14 mouse cellular contexts compared by ENCODE assay signal in the genomic region with DNA sequence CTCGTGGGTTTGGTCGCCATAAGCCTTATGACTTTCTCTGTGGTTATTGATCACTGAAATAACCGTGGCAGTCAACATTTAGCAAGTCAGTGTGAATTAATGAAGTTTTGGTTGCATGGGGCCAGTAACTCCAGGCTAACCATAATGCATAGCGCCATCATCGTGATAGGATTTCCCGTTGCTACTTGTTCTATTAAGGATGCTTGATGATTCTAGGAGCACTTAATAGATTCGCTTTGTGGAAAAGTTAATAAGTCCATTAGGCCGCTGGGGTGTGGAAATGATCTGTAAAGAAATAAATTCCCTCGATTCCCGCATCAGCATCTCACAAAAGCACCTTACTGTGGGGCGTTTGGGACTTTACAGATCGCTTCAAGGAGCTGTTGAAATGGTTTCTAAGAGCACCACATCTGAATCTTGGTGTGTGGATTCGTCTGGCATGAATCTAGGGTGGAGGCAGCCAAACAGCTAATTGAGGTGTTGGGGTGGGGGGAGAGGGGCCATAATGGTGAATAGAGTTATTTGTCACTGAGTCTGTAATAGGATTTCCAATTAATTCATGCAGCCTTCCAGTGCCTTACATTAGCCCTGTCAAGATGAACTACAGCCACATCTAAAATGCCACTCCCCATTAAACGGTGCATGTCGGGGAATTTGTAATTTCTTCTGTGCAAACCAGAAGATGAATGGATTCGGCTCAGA.
DNase-seq lines count a peak whose midpoint lies in the region; ATAC-seq and TF ChIP-seq lines count a peak whose summit lies in the region.
"Had no signal": no experiment of that assay in that cellular context is flagged by ENCODE, and none has a peak within 500 bp of the region (broad histone marks: within the 10 kb centered on the region; RNA-seq: fewer than 3 reads in every experiment).

No protein-coding gene starts in this region.

- 24% methylated on average over 16 of the region's 16 CpGs for WGBS in forebrain, embryonic 11.5 days
- WGBS in hindbrain, embryonic 14.5 days, result 24% methylated on average over 16 of the region's 16 CpGs
- 26% methylated on average over 16 of the region's 16 CpGs for WGBS in midbrain, postnatal 0 days

- H3K27me3 ChIP-seq in forebrain, embryonic 11.5 days (ENCODE audit: control insufficient read depth, insufficient read depth, low read length), result no peaks in the 10 kb centered on the region
- no peaks in the 10 kb centered on the region for H3K27me3 ChIP-seq in hindbrain, embryonic 14.5 days (ENCODE audit: control insufficient read depth, insufficient read depth, low read length)
- H3K27me3 ChIP-seq in midbrain, postnatal 0 days (ENCODE audit: insufficient read depth, low read length), result no peaks in the 10 kb centered on the region

- no peak for TF ChIP-seq CTCF in midbrain, postnatal 0 days (IDR thresholded peaks at IDR 0.05)

- H3K4me3 ChIP-seq in forebrain, embryonic 11.5 days (ENCODE audit: low read depth, low read length), result no peak overlapping the region
- H3K4me3 ChIP-seq in hindbrain, embryonic 14.5 days (replicated peaks; ENCODE audit: low read length), result no peak overlapping the region
- H3K4me3 ChIP-seq in midbrain, postnatal 0 days (ENCODE audit: low read depth, low read length), result no peak overlapping the region
- H3K4me3 ChIP-seq: heart, adult 2 months had no signal

- no peaks in the 10 kb centered on the region for H3K9me3 ChIP-seq in forebrain, embryonic 11.5 days (ENCODE audit: control insufficient read depth, low read length)
- H3K9me3 ChIP-seq in hindbrain, embryonic 14.5 days (ENCODE audit: control insufficient read depth, low read length), result no peaks in the 10 kb centered on the region
- H3K9me3 ChIP-seq in midbrain, postnatal 0 days (ENCODE audit: low read length), result no peaks in the 10 kb centered on the region

- peak overlapping the region; percentile 19; the same call in 1 of the 2 replicates for H3K4me2 ChIP-seq in forebrain, embryonic 11.5 days (ENCODE audit: low read depth, low read length, severe bottlenecking)
- H3K4me2 ChIP-seq in hindbrain, embryonic 14.5 days (replicated peaks), result peak overlapping the region; percentile 29
- H3K4me2 ChIP-seq in midbrain, postnatal 0 days (ENCODE audit: low read depth, low read length, poor library complexity, severe bottlenecking), result no peak overlapping the region

- H3K9ac ChIP-seq in forebrain, embryonic 11.5 days (ENCODE audit: low read length), result no peak overlapping the region
- H3K9ac ChIP-seq in hindbrain, embryonic 14.5 days, result no peak overlapping the region
- H3K9ac ChIP-seq in midbrain, postnatal 0 days (replicated peaks; ENCODE audit: low read length, poor library complexity, severe bottlenecking), result no peak overlapping the region

- ATAC-seq in forebrain, embryonic 11.5 days (replicated peaks; ENCODE audit: low FRiP score), result peak; percentile 84
- peak; percentile 86 for ATAC-seq in hindbrain, embryonic 14.5 days (ENCODE audit: low FRiP score)
- ATAC-seq in midbrain, postnatal 0 days (ENCODE audit: low FRiP score), result no peak
- no peak for ATAC-seq in erythroblast, adult 5-6 weeks (replicated peaks; ENCODE audit: low FRiP score, poor library complexity, severe bottlenecking)
- ATAC-seq: activated CD4-positive, CD25-positive, alpha-beta regulatory T cell, adult 4 months had no signal

- H3K4me1 ChIP-seq in forebrain, embryonic 11.5 days (replicated peaks; ENCODE audit: control insufficient read depth, insufficient read depth, low read length), result peaks cover 20% of the 10 kb centered on the region
- H3K4me1 ChIP-seq in hindbrain, embryonic 14.5 days (replicated peaks; ENCODE audit: control insufficient read depth, insufficient read depth, low read length), result peaks cover 25% of the 10 kb centered on the region
- peaks cover 10% of the 10 kb centered on the region; the same call in 1 of the 2 replicates for H3K4me1 ChIP-seq in midbrain, postnatal 0 days (ENCODE audit: insufficient read depth, low read length)

- peak; percentile 47 for DNase-seq in Muller cell, postnatal 12 days (ENCODE audit: inconsistent ontology term)
- peak; percentile 67 for DNase-seq in forebrain, embryonic 11.5 days (ENCODE audit: low spot score)
- peak; percentile 56 for DNase-seq in hindbrain, embryonic 14.5 days (ENCODE audit: low spot score)
- DNase-seq in midbrain, postnatal 0 days (ENCODE audit: low spot score), result peak; percentile 37
- no peak for DNase-seq in urinary bladder, postnatal 25 days (ENCODE audit: low spot score)
- DNase-seq in adrenal gland, adult 18-20 months (ENCODE audit: low spot score in 2 of 2), result no peak
- DNase-seq: cerebellum, postnatal 36 days; heart, adult 2 months; heart, postnatal 14 days; kidney, adult 2 months; right cerebral cortex, postnatal 14 days; thymus, adult 2 months had no signal

- H3K36me3 ChIP-seq in forebrain, embryonic 11.5 days (ENCODE audit: control insufficient read depth, insufficient read depth, low read length), result no peaks in the 10 kb centered on the region
- peaks cover 7% of the 10 kb centered on the region for H3K36me3 ChIP-seq in hindbrain, embryonic 14.5 days (replicated peaks; ENCODE audit: control insufficient read depth, insufficient read depth)
- no peaks in the 10 kb centered on the region for H3K36me3 ChIP-seq in midbrain, postnatal 0 days (ENCODE audit: insufficient read depth, low read length)

- H3K27ac ChIP-seq in forebrain, embryonic 11.5 days (ENCODE audit: low read depth, low read length), result peak overlapping the region; percentile 78
- peak overlapping the region; percentile 61 for H3K27ac ChIP-seq in hindbrain, embryonic 14.5 days
- no peak overlapping the region for H3K27ac ChIP-seq in midbrain, postnatal 0 days (ENCODE audit: low read depth, low read length)
- H3K27ac ChIP-seq: heart, adult 2 months had no signal

Comparison
In these comparisons a context has a peak if more than half of its experiments do, and no peak if none do; other contexts are left out.
1. DNase-seq: peak in Muller cell, postnatal 12 days (single experiment), forebrain, embryonic 11.5 days (single experiment), hindbrain, embryonic 14.5 days (single experiment) and midbrain, postnatal 0 days (single experiment); none in urinary bladder, postnatal 25 days (single experiment) and adrenal gland, adult 18-20 months (0 of 2).
2. ATAC-seq: peak in forebrain, embryonic 11.5 days (single experiment) and hindbrain, embryonic 14.5 days (single experiment); none in midbrain, postnatal 0 days (single experiment) and erythroblast, adult 5-6 weeks (single experiment).